Mouse (Mus musculus) C2C12 (cell line): Measurements from ENCODE around the gene Gsg1l. TPM values are rescaled to one million over a fixed set of nuclear protein-coding genes. Genes with fewer than 3 reads are reported as not detected.

Source experiments
- H3K27me3 ChIP-seq: one replicate; pipeline ENCODE4 v1.6.1; 2011; ENCODE audit not compliant: control insufficient read depth, insufficient read depth, insufficient read length
- H3K36me3 ChIP-seq: one replicate; pipeline ENCODE4 v1.6.1; 2011; ENCODE audit not compliant: control insufficient read depth, insufficient read depth
- H3K4me3 ChIP-seq: one replicate; pipeline ENCODE4 v1.5.1; 2011; ENCODE audit warnings: mild to moderate bottlenecking, control low read depth; ENCODE audit not compliant: poor library complexity, insufficient read depth, severe bottlenecking
- H3K79me2 ChIP-seq: one replicate; pipeline ENCODE4 v1.6.1; 2011; ENCODE audit not compliant: control insufficient read depth, insufficient read depth
- H3K79me3 ChIP-seq: one replicate; pipeline ENCODE4 v1.6.1; 2011; ENCODE audit warnings: low read depth, control low read depth
- H3ac ChIP-seq: one replicate; pipeline ENCODE3; 2011; ENCODE audit warnings: low read depth; ENCODE audit not compliant: control insufficient read depth, insufficient read length
- CEBPB ChIP-seq: IDR thresholded peaks from one replicate; pipeline ENCODE4 v1.6.1; 2011; ENCODE audit warnings: low read depth, mild to moderate bottlenecking, control low read depth, moderate library complexity
- CTCF ChIP-seq: IDR thresholded peaks from one replicate; pipeline ENCODE4 v1.5.1; 2011; ENCODE audit not compliant: control insufficient read depth, insufficient read depth, insufficient read length
- FOSL1 ChIP-seq: IDR thresholded peaks from one replicate; pipeline ENCODE4 v1.8.0; 2011; ENCODE audit warnings: mild to moderate bottlenecking, low read length; ENCODE audit not compliant: poor library complexity, insufficient read depth, severe bottlenecking
- MAX ChIP-seq: IDR thresholded peaks from one replicate; pipeline ENCODE4 v1.6.1; 2011; ENCODE audit warnings: mild to moderate bottlenecking, control low read depth
- MYOD1 ChIP-seq: IDR thresholded peaks from one replicate; pipeline ENCODE4 v1.6.1; 2011; ENCODE audit warnings: low read depth; ENCODE audit not compliant: control insufficient read depth, insufficient read length
- MYOG ChIP-seq: IDR thresholded peaks from one replicate; pipeline ENCODE4 v1.6.1; 2011; ENCODE audit not compliant: control insufficient read depth, insufficient read length; ENCODE audit errors: extremely low read depth
- USF1 ChIP-seq: IDR thresholded peaks from one replicate; pipeline ENCODE4 v1.6.1; 2011; ENCODE audit warnings: low read depth, mild to moderate bottlenecking, control low read depth, moderate library complexity
- polyA plus RNA-seq: library from polyadenylated mRNA; unstranded; fragments of >200 nt; fragmentation: generic; extraction: Trizol; gene quantifications from one replicate; pipeline ENCODE4 v1.2.1, GENCODE M21; 2012; ENCODE audit warnings: missing spikeins

The Gsg1l gene
- polyA plus RNA-seq, 1 experiment = not detected

DNA sequence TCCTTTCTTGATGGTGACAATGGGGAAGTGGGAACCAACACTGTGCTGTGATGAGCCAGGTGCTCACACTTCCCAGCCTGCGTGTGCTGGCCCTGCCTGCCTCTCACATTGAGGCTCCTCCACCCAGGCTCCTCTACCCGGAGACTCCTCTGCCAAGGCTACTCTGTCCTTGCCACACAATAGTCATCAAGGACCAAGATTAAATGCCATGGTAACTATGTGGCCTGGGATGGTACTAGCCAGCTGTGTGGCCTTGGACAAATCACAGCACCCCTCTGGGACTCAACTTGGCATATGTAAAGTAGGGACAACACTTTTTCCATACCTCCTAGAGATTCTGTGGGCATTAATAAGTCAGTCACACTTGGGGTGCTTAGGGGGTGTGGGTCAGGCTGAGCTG lies 182.3 kb downstream of the Gsg1l start:
- Histone ChIP-seq H3K36me3 (no peaks in the 10 kb centered on the region), H3K79me3 (no peaks in the 10 kb centered on the region), H3K79me2 (no peaks in the 10 kb centered on the region), H3ac (no peak overlapping the region), H3K4me3 (no peak overlapping the region), H3K27me3 (peaks cover 7% of the 10 kb centered on the region)
- TF ChIP-seq MYOG (no peak), MAX (no peak), USF1 (no peak), MYOD1 (no peak), CEBPB (no peak), CTCF (no peak), FOSL1 (no peak)

DNA sequence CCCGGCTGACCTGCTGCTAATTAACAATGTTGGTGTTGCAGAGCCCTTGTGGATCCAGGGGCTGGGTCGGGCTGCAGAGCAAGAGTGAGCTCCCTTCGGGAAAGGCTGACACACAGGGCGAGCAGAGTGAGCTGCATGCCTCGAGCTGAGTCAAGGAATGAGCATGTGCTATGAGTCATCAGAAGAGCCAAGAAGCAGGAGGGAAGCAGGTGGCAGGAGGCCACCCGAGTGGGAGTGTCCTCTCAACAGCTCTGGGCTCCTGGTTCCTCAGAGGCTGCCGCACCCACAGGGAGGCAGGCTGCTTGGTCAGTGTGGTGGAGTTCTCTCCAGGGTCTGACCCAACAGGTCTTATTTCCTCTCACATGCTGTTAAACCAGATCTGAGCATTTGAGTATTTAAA lies 183.2 kb downstream of the Gsg1l start:
- no peak overlapping the region for H3K4me3 ChIP-seq
- no peak overlapping the region for H3ac ChIP-seq
- H3K27me3 ChIP-seq = peaks cover 7% of the 10 kb centered on the region
- no peaks in the 10 kb centered on the region for H3K79me2 ChIP-seq
- no peaks in the 10 kb centered on the region for H3K79me3 ChIP-seq
- no peaks in the 10 kb centered on the region for H3K36me3 ChIP-seq
- TF ChIP-seq FOSL1 (peak; percentile 59), MYOG (no peak), MYOD1 (peak; percentile 94), MAX (peak; percentile 94)

- H3K27me3 ChIP-seq = peaks cover 14% of the 10 kb centered on the region
- no peak overlapping the region for H3K4me3 ChIP-seq
- no peak overlapping the region for H3ac ChIP-seq
- TF ChIP-seq MAX = no peak
- TF ChIP-seq CTCF = no peak
- no peak for TF ChIP-seq USF1
- no peak for TF ChIP-seq MYOG
- TF ChIP-seq FOSL1 = no peak
- no peak for TF ChIP-seq MYOD1
- no peaks in the 10 kb centered on the region for H3K79me2 ChIP-seq
- H3K79me3 ChIP-seq = no peaks in the 10 kb centered on the region
- no peaks in the 10 kb centered on the region for H3K36me3 ChIP-seq
These were observed 185.2 kb downstream of the Gsg1l start for GRCm38 (mm10) chr7:125897059-125897458.

- TF ChIP-seq FOSL1 (no peak), USF1 (no peak), MAX (no peak), CEBPB (no peak)
- Histone ChIP-seq H3K36me3 (no peaks in the 10 kb centered on the region), H3ac (no peak overlapping the region), H3K27me3 (peaks cover 16% of the 10 kb centered on the region), H3K79me2 (no peaks in the 10 kb centered on the region), H3K4me3 (no peak overlapping the region), H3K79me3 (no peaks in the 10 kb centered on the region)
These were observed 188.6 kb downstream of the Gsg1l start for GRCm38 (mm10) chr7:125893621-125894020.

- no peak overlapping the region for H3ac ChIP-seq
- peaks cover 35% of the 10 kb centered on the region for H3K27me3 ChIP-seq
- TF ChIP-seq MYOD1 = no peak
- TF ChIP-seq MYOG = no peak
- no peak for TF ChIP-seq CEBPB
- no peak for TF ChIP-seq CTCF
- no peak for TF ChIP-seq USF1
- TF ChIP-seq FOSL1 = no peak
- no peak for TF ChIP-seq MAX
- H3K4me3 ChIP-seq = no peak overlapping the region
- no peaks in the 10 kb centered on the region for H3K79me3 ChIP-seq
- H3K79me2 ChIP-seq = no peaks in the 10 kb centered on the region
- no peaks in the 10 kb centered on the region for H3K36me3 ChIP-seq
These were observed 193.8 kb downstream of the Gsg1l start for GRCm38 (mm10) chr7:125888373-125888772.

DNA sequence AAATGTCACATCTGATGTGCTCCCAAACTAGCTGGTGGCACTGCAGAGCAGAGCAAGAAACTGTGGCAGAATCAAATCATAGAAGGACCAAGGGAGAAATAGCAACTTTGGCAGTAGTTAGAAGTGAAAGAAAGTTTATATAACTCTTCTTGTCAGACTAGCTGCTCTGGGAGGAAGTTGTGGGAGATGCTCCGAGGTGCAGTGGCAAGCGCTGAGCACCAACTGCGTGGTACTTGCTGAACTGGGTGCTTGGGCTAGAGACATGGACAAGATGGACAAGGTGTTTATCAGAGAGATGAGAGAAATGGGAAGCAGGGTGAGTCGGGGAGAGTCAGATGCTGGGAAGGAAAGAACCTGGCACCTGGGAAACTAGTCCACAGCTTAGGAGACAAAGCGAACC lies 194.4 kb downstream of the Gsg1l start:
- Histone ChIP-seq H3ac (no peak overlapping the region), H3K79me2 (no peaks in the 10 kb centered on the region), H3K36me3 (no peaks in the 10 kb centered on the region), H3K79me3 (no peaks in the 10 kb centered on the region), H3K27me3 (peaks cover 33% of the 10 kb centered on the region), H3K4me3 (no peak overlapping the region)
- TF ChIP-seq USF1 (no peak), MAX (no peak), CTCF (no peak), MYOG (no peak), FOSL1 (no peak), MYOD1 (no peak), CEBPB (no peak)

DNA sequence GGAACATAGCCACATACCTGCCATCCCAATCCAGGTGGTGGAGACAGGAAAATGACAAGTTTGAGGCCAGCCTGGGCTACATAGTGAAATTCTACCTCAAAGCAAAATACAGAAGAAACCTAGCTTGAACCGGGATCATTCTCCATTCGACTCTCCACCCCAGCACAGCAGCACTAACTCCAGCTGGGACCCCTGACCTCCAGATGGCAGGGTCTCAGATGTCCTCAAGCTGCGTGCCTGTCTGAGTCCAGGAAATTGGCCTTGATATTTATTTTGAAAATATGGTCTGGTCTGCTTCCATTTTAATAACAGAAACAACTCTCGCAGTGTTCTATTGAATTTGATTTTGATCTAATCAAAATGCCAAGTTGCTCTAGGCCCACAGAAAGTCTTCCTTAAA lies 195.1 kb downstream of the Gsg1l start:
- no peaks in the 10 kb centered on the region for H3K79me2 ChIP-seq
- H3K27me3 ChIP-seq = peaks cover 28% of the 10 kb centered on the region
- H3K36me3 ChIP-seq = no peaks in the 10 kb centered on the region
- TF ChIP-seq FOSL1 = no peak
- TF ChIP-seq MAX = no peak
- TF ChIP-seq CEBPB = no peak
- TF ChIP-seq USF1 = no peak
- no peak for TF ChIP-seq MYOG
- no peak for TF ChIP-seq MYOD1
- TF ChIP-seq CTCF = no peak
- H3K79me3 ChIP-seq = no peaks in the 10 kb centered on the region
- no peak overlapping the region for H3K4me3 ChIP-seq
- no peak overlapping the region for H3ac ChIP-seq
